Mouse (Mus musculus): Measurements from ENCODE around the gene Uts2. TPM values are rescaled to one million over a fixed set of nuclear protein-coding genes. Genes with fewer than 3 reads are reported as not detected.
A peak's percentile ranks its signal among the peaks of the same experiment; 100 is the strongest.

Uts2 gene
- not detected in 2 replicates for polyA plus RNA-seq (2015; fragmentation: Nextera tagmentation; extraction: Ambion mirVana)

- Histone ChIP-seq H3K4me1 (replicated peaks; ENCODE audit: insufficient read depth, low read length) (no peaks in the 10 kb centered on the region), H3K4me2 (ENCODE audit: low read length) (no peak within 1 kb of the TSS), H3K27me3 (ENCODE audit: insufficient read depth, low read length) (no peaks in the 10 kb centered on the region), H3K9ac (ENCODE audit: low read depth, low read length) (no peak within 1 kb of the TSS), H3K4me3 (replicated peaks; ENCODE audit: low read depth, low read length) (no peak within 1 kb of the TSS), H3K9me3 (replicated peaks; ENCODE audit: low read length) (no peaks in the 10 kb centered on the region), H3K36me3 (ENCODE audit: insufficient read depth, low read length) (no peaks in the 10 kb centered on the region), H3K27ac (no peak within 1 kb of the TSS)
- no peak for TF ChIP-seq CTCF (IDR thresholded peaks at IDR 0.05; ENCODE audit: low read depth)
- 86% methylated on average over 7 of the region's 7 CpGs for WGBS
- no peak for DNase-seq (ENCODE audit: low spot score)
- no peak for ATAC-seq (replicated peaks; ENCODE audit: low FRiP score, low read depth)
Observed at GRCm38 (mm10) chr4:150996797-150997196, at the start of gene Uts2. Gene Uts2 (plus strand): TSS chr4:150997097.

- Histone ChIP-seq H3K9ac (ENCODE audit: low read depth, low read length) (no peak overlapping the region), H3K4me3 (replicated peaks; ENCODE audit: low read depth, low read length) (no peak overlapping the region), H3K4me2 (ENCODE audit: low read length) (no peak overlapping the region), H3K4me1 (replicated peaks; ENCODE audit: insufficient read depth, low read length) (no peaks in the 10 kb centered on the region), H3K36me3 (ENCODE audit: insufficient read depth, low read length) (no peaks in the 10 kb centered on the region), H3K27ac (no peak overlapping the region), H3K27me3 (ENCODE audit: insufficient read depth, low read length) (no peaks in the 10 kb centered on the region), H3K9me3 (replicated peaks; ENCODE audit: low read length) (no peaks in the 10 kb centered on the region)
- DNase-seq (ENCODE audit: low spot score) (no peak), ATAC-seq (replicated peaks; ENCODE audit: low FRiP score, low read depth) (no peak)
- 83% methylated on average over 10 of the region's 10 CpGs for WGBS
- TF ChIP-seq CTCF (IDR thresholded peaks at IDR 0.05; ENCODE audit: low read depth) = no peak
Observed at GRCm38 (mm10) chr4:150950972-150951371, 45.9 kb upstream of the Uts2 start.

GRCm38 (mm10) chr4:150956369-150957105, 40.4 kb upstream of the Uts2 start:
- H3K27me3 ChIP-seq (ENCODE audit: insufficient read depth, low read length) = no peaks in the 10 kb centered on the region
- no peaks in the 10 kb centered on the region for H3K9me3 ChIP-seq (replicated peaks; ENCODE audit: low read length)
- TF ChIP-seq CTCF (IDR thresholded peaks at IDR 0.05; ENCODE audit: low read depth) = no peak
- DNase-seq (ENCODE audit: low spot score) (peak; percentile 24), ATAC-seq (replicated peaks; ENCODE audit: low FRiP score, low read depth) (no peak)
- WGBS = 66% methylated on average over 13 of the region's 13 CpGs
- no peaks in the 10 kb centered on the region for H3K4me1 ChIP-seq (replicated peaks; ENCODE audit: insufficient read depth, low read length)
- no peak overlapping the region for H3K27ac ChIP-seq
- no peak overlapping the region for H3K4me2 ChIP-seq (ENCODE audit: low read length)
- H3K4me3 ChIP-seq (replicated peaks; ENCODE audit: low read depth, low read length) = no peak overlapping the region
- H3K9ac ChIP-seq (ENCODE audit: low read depth, low read length) = no peak overlapping the region
- H3K36me3 ChIP-seq (ENCODE audit: insufficient read depth, low read length) = no peaks in the 10 kb centered on the region

- Histone ChIP-seq H3K27me3 (ENCODE audit: insufficient read depth, low read length) (no peaks in the 10 kb centered on the region), H3K36me3 (ENCODE audit: insufficient read depth, low read length) (no peaks in the 10 kb centered on the region), H3K9ac (ENCODE audit: low read depth, low read length) (no peak overlapping the region), H3K4me1 (replicated peaks; ENCODE audit: insufficient read depth, low read length) (no peaks in the 10 kb centered on the region), H3K4me2 (ENCODE audit: low read length) (no peak overlapping the region), H3K4me3 (replicated peaks; ENCODE audit: low read depth, low read length) (no peak overlapping the region), H3K27ac (no peak overlapping the region), H3K9me3 (replicated peaks; ENCODE audit: low read length) (no peaks in the 10 kb centered on the region)
- ATAC-seq (replicated peaks; ENCODE audit: low FRiP score, low read depth) = no peak
- 28% methylated on average over 1 of the region's 1 CpGs for WGBS
- no peak for TF ChIP-seq CTCF (IDR thresholded peaks at IDR 0.05; ENCODE audit: low read depth)
- no peak for DNase-seq (ENCODE audit: low spot score)
Observed at GRCm38 (mm10) chr4:150957106-150957458, 39.8 kb upstream of the Uts2 start.

GRCm38 (mm10) chr4:150958536-150958935, 38.4 kb upstream of the Uts2 start:
- no peak for ATAC-seq (replicated peaks; ENCODE audit: low FRiP score, low read depth)
- Histone ChIP-seq H3K36me3 (ENCODE audit: insufficient read depth, low read length) (no peaks in the 10 kb centered on the region), H3K4me1 (replicated peaks; ENCODE audit: insufficient read depth, low read length) (no peaks in the 10 kb centered on the region), H3K9ac (ENCODE audit: low read depth, low read length) (no peak overlapping the region), H3K9me3 (replicated peaks; ENCODE audit: low read length) (no peaks in the 10 kb centered on the region), H3K27me3 (ENCODE audit: insufficient read depth, low read length) (no peaks in the 10 kb centered on the region), H3K4me2 (ENCODE audit: low read length) (no peak overlapping the region), H3K27ac (no peak overlapping the region), H3K4me3 (replicated peaks; ENCODE audit: low read depth, low read length) (no peak overlapping the region)
- 43% methylated on average over 7 of the region's 7 CpGs for WGBS
- TF ChIP-seq CTCF (IDR thresholded peaks at IDR 0.05; ENCODE audit: low read depth) = no peak
- no peak for DNase-seq (ENCODE audit: low spot score)

GRCm38 (mm10) chr4:150962231-150962630, 34.7 kb upstream of the Uts2 start:
- no peak for DNase-seq (ENCODE audit: low spot score)
- Histone ChIP-seq H3K4me1 (replicated peaks; ENCODE audit: insufficient read depth, low read length) (no peaks in the 10 kb centered on the region), H3K27ac (no peak overlapping the region), H3K4me3 (replicated peaks; ENCODE audit: low read depth, low read length) (no peak overlapping the region), H3K27me3 (ENCODE audit: insufficient read depth, low read length) (no peaks in the 10 kb centered on the region), H3K9ac (ENCODE audit: low read depth, low read length) (no peak overlapping the region), H3K36me3 (ENCODE audit: insufficient read depth, low read length) (no peaks in the 10 kb centered on the region), H3K9me3 (replicated peaks; ENCODE audit: low read length) (no peaks in the 10 kb centered on the region), H3K4me2 (ENCODE audit: low read length) (no peak overlapping the region)
- TF ChIP-seq CTCF (IDR thresholded peaks at IDR 0.05; ENCODE audit: low read depth) = no peak
- WGBS = 56% methylated on average over 6 of the region's 6 CpGs
- no peak for ATAC-seq (replicated peaks; ENCODE audit: low FRiP score, low read depth)

- Histone ChIP-seq H3K4me2 (ENCODE audit: low read length) (no peak overlapping the region), H3K9me3 (replicated peaks; ENCODE audit: low read length) (no peaks in the 10 kb centered on the region), H3K36me3 (ENCODE audit: insufficient read depth, low read length) (no peaks in the 10 kb centered on the region), H3K9ac (ENCODE audit: low read depth, low read length) (no peak overlapping the region), H3K27me3 (ENCODE audit: insufficient read depth, low read length) (no peaks in the 10 kb centered on the region), H3K4me1 (replicated peaks; ENCODE audit: insufficient read depth, low read length) (no peaks in the 10 kb centered on the region), H3K4me3 (replicated peaks; ENCODE audit: low read depth, low read length) (no peak overlapping the region), H3K27ac (no peak overlapping the region)
- no peak for DNase-seq (ENCODE audit: low spot score)
- no peak for ATAC-seq (replicated peaks; ENCODE audit: low FRiP score, low read depth)
- WGBS = 77% methylated on average over 2 of the region's 2 CpGs
- TF ChIP-seq CTCF (IDR thresholded peaks at IDR 0.05; ENCODE audit: low read depth) = no peak
Observed at GRCm38 (mm10) chr4:150963711-150964110, 33.2 kb upstream of the Uts2 start.

Data from kidney, postnatal 0 days (tissue).